Mouse (Mus musculus) MEL (cell line): Measurements from ENCODE around the gene Snd1. TPM values are rescaled to one million over a fixed set of nuclear protein-coding genes. Genes with fewer than 3 reads are reported as not detected.

ENCODE experiments used
- DNase-seq: peaks from one replicate; pipeline ENCODE4 v3.0.0; 2011; ENCODE audit warnings: low read depth, low spot score
- H3K27ac ChIP-seq: 2 replicates; pipeline ENCODE4 v1.5.1; 2012; ENCODE audit warnings: low read depth, mild to moderate bottlenecking, control low read depth, low read length, moderate library complexity; ENCODE audit not compliant: control insufficient read depth
- H3K27me3 ChIP-seq, 2 experiments: fragments of 150-350 bp in 1 of 2; sonication (generic) in 1 of 2; 2 replicates each; pipeline ENCODE4 v1.6.1; 2012; ENCODE audit warnings: low read length in 2 of 2, mild to moderate bottlenecking in 2 of 2, improper control_type of control experiment in 1 of 2, moderate library complexity in 1 of 2; ENCODE audit not compliant: insufficient read depth in 2 of 2, control insufficient read depth in 1 of 2
- H3K36me3 ChIP-seq, 2 experiments: 2 replicates each; pipeline ENCODE4 v1.6.1; 2012 to 2014; ENCODE audit warnings: low read length in 2 of 2, improper control_type of control experiment in 1 of 2, inconsistent platforms in 1 of 2, mild to moderate bottlenecking in 1 of 2; ENCODE audit not compliant: insufficient read depth in 2 of 2, control insufficient read depth in 1 of 2
- H3K4me1 ChIP-seq, 2 experiments: fragments of 150-350 bp in 1 of 2; sonication (generic) in 1 of 2; 2 replicates each; pipeline ENCODE4 v1.6.1; 2012; ENCODE audit warnings: low read length in 2 of 2, improper control_type of control experiment in 1 of 2, mild to moderate bottlenecking in 1 of 2; ENCODE audit not compliant: insufficient read depth in 2 of 2, control insufficient read depth in 1 of 2
- H3K4me3 ChIP-seq, 2 experiments: fragments of 150-350 bp in 1 of 2; sonication (generic) in 1 of 2; 2 replicates each; pipeline ENCODE4 v1.5.1; 2012; ENCODE audit warnings: low read depth in 2 of 2, low read length in 2 of 2, mild to moderate bottlenecking in 2 of 2, moderate library complexity in 2 of 2, control low read depth in 1 of 2, improper control_type of control experiment in 1 of 2; ENCODE audit not compliant: control insufficient read depth in 1 of 2, insufficient read depth in 1 of 2
- H3K79me2 ChIP-seq: 2 replicates; pipeline ENCODE4 v1.6.1; 2012; ENCODE audit warnings: mild to moderate bottlenecking, low read length, moderate library complexity; ENCODE audit not compliant: control insufficient read depth, poor library complexity, insufficient read depth
- H3K9ac ChIP-seq: 2 replicates; pipeline ENCODE4 v1.6.1; 2012; ENCODE audit warnings: low read depth, mild to moderate bottlenecking, control low read depth, low read length, moderate library complexity; ENCODE audit not compliant: control insufficient read depth, poor library complexity, severe bottlenecking
- H3K9me3 ChIP-seq: fragments of 150-350 bp; sonication (generic); replicated peaks from 2 replicates; pipeline ENCODE4 v1.6.1; 2012; ENCODE audit warnings: mild to moderate bottlenecking, low read length, improper control_type of control experiment, moderate library complexity; ENCODE audit not compliant: insufficient read depth
- CHD1 ChIP-seq: IDR thresholded peaks from 2 replicates; pipeline ENCODE4 v1.6.1; 2012; ENCODE audit warnings: low read depth, mild to moderate bottlenecking, inconsistent platforms, low read length, improper control_type of control experiment
- CHD2 ChIP-seq: IDR thresholded peaks from 2 replicates; pipeline ENCODE4 v1.6.1; 2011; ENCODE audit warnings: low read length, improper control_type of control experiment
- CTCF ChIP-seq, 3 experiments: IDR thresholded peaks in 2 of 3; conservative IDR thresholded peaks in 1 of 3; 2 replicates each; pipeline ENCODE4 v1.5.1; 2011 to 2012; ENCODE audit warnings: low read length in 3 of 3, low read depth in 2 of 3, mild to moderate bottlenecking in 2 of 3, improper control_type of control experiment in 1 of 3, inconsistent platforms in 1 of 3, mixed read lengths in 1 of 3, moderate library complexity in 1 of 3; ENCODE audit not compliant: control insufficient read depth in 1 of 3, insufficient read depth in 1 of 3, poor library complexity in 1 of 3, severe bottlenecking in 1 of 3
- ELF1 ChIP-seq: IDR thresholded peaks from 2 replicates; pipeline ENCODE4 v1.6.1; 2014; ENCODE audit warnings: low read depth, mild to moderate bottlenecking, inconsistent platforms, low read length, improper control_type of control experiment, moderate library complexity
- ETS1 ChIP-seq: IDR thresholded peaks from 2 replicates; pipeline ENCODE4 v1.6.1; 2012; ENCODE audit warnings: low read depth, mild to moderate bottlenecking, inconsistent platforms, low read length, improper control_type of control experiment, moderate library complexity
- GABPA ChIP-seq: IDR thresholded peaks from 2 replicates; pipeline ENCODE4 v1.6.1; 2012; ENCODE audit warnings: low read depth, mild to moderate bottlenecking, inconsistent platforms, low read length, improper control_type of control experiment, moderate library complexity
- GATA1 ChIP-seq: IDR thresholded peaks from 2 replicates; pipeline ENCODE4 v1.6.1; 2011; ENCODE audit warnings: low read depth, low read length, improper control_type of control experiment
- JUND ChIP-seq: IDR thresholded peaks from 2 replicates; pipeline ENCODE4 v1.6.1; 2011; ENCODE audit warnings: low read depth, mild to moderate bottlenecking, improper control_type of control experiment, low read length
- MAFK ChIP-seq: IDR thresholded peaks from 2 replicates; pipeline ENCODE4 v1.6.1; 2011; ENCODE audit warnings: low read depth, mild to moderate bottlenecking, low read length, improper control_type of control experiment, borderline replicate concordance
- MAZ ChIP-seq: IDR thresholded peaks from 2 replicates; pipeline ENCODE4 v1.6.1; 2012; ENCODE audit warnings: low read depth, mild to moderate bottlenecking, inconsistent platforms, low read length, improper control_type of control experiment
- MEF2A ChIP-seq: IDR thresholded peaks from 2 replicates; pipeline ENCODE4 v1.6.1; 2014; ENCODE audit warnings: low read depth, mild to moderate bottlenecking, inconsistent platforms, low read length, improper control_type of control experiment; ENCODE audit not compliant: poor library complexity, insufficient replicate concordance, severe bottlenecking; ENCODE audit errors: extremely low read depth
- MXI1 ChIP-seq: IDR thresholded peaks from 2 replicates; pipeline ENCODE4 v1.6.1; 2011; ENCODE audit warnings: mild to moderate bottlenecking, low read depth, low read length, improper control_type of control experiment
- MYC ChIP-seq: IDR thresholded peaks from 2 replicates; pipeline ENCODE4 v1.6.1; 2011; ENCODE audit warnings: low read depth, mild to moderate bottlenecking, low read length, improper control_type of control experiment, moderate library complexity
- POLR2A ChIP-seq, 2 experiments: IDR thresholded peaks; 2 replicates each; pipeline ENCODE4 v1.6.1; 2011 to 2012; ENCODE audit warnings: low read length in 2 of 2, mild to moderate bottlenecking in 2 of 2, control low read depth in 1 of 2, improper control_type of control experiment in 1 of 2, low read depth in 1 of 2, moderate library complexity in 1 of 2; ENCODE audit not compliant: control insufficient read depth in 1 of 2, insufficient read depth in 1 of 2, poor library complexity in 1 of 2
- POLR2AphosphoS5 ChIP-seq: IDR thresholded peaks from 2 replicates; pipeline ENCODE4 v1.6.1; 2012; ENCODE audit warnings: low read depth, borderline replicate concordance, mild to moderate bottlenecking, inconsistent platforms, low read length, moderate library complexity, mixed read lengths
- RAD21 ChIP-seq: IDR thresholded peaks from 2 replicates; pipeline ENCODE4 v1.6.1; 2011; ENCODE audit warnings: mild to moderate bottlenecking, low read depth, low read length, improper control_type of control experiment
- RCOR1 ChIP-seq: IDR thresholded peaks from 2 replicates; pipeline ENCODE4 v1.6.1; 2012; ENCODE audit warnings: low read depth, mild to moderate bottlenecking, inconsistent platforms, low read length, improper control_type of control experiment
- SMC3 ChIP-seq: IDR thresholded peaks from 2 replicates; pipeline ENCODE4 v1.6.1; 2011; ENCODE audit warnings: low read depth, low read length, improper control_type of control experiment
- TBP ChIP-seq: IDR thresholded peaks from 2 replicates; pipeline ENCODE4 v1.8.0; 2011; ENCODE audit warnings: low read depth, low read length, improper control_type of control experiment
- TCF12 ChIP-seq: IDR thresholded peaks from 2 replicates; pipeline ENCODE4 v1.6.1; 2014; ENCODE audit warnings: low read depth, mild to moderate bottlenecking, inconsistent platforms, low read length, improper control_type of control experiment, moderate library complexity
- USF2 ChIP-seq, 2 experiments: IDR thresholded peaks; 2 replicates each; pipeline ENCODE4 v1.6.1; 2011 to 2012; ENCODE audit warnings: improper control_type of control experiment in 2 of 2, low read length in 2 of 2, borderline replicate concordance in 1 of 2, inconsistent platforms in 1 of 2, low read depth in 1 of 2, mild to moderate bottlenecking in 1 of 2; ENCODE audit not compliant: insufficient read depth in 1 of 2
- ZC3H11A ChIP-seq: IDR thresholded peaks from 2 replicates; pipeline ENCODE4 v1.6.1; 2012; ENCODE audit warnings: low read depth, mild to moderate bottlenecking, inconsistent platforms, low read length, improper control_type of control experiment
- ZMIZ1 ChIP-seq: IDR thresholded peaks from 2 replicates; pipeline ENCODE4 v1.6.1; 2012; ENCODE audit warnings: low read depth, mild to moderate bottlenecking, inconsistent platforms, low read length, improper control_type of control experiment, moderate library complexity
- ZNF384 ChIP-seq: IDR thresholded peaks from 2 replicates; pipeline ENCODE4 v1.6.1; 2012; ENCODE audit warnings: low read depth, mild to moderate bottlenecking, inconsistent platforms, low read length, improper control_type of control experiment
- polyA plus RNA-seq, 2 experiments: library from polyadenylated mRNA; stranded (reverse) in 1 of 2; unstranded in 1 of 2; fragments of >175 nt in 1 of 2; fragments of >200 nt in 1 of 2; gene quantifications; 2 replicates each; pipeline versions ENCODE4 v1.2.1 to v1.2.4; 2012; ENCODE audit warnings: low replicate concordance in 2 of 2, low read depth in 1 of 2; ENCODE audit not compliant: insufficient read length in 2 of 2, insufficient read depth in 1 of 2, missing spikeins in 1 of 2
- total RNA-seq: library from RNA; depleted of rRNA; stranded (reverse); fragments of 300-350 nt; gene quantifications from 2 replicates; pipeline ENCODE4 v1.2.3, GENCODE M21; 2012

Gene Snd1
- total and polyA plus RNA-seq, 3 experiments: 192 to 280 TPM; not detected in 1

- TF ChIP-seq RCOR1 (no peak), USF2 (IDR thresholded peaks at IDR 0.05; ENCODE audit: borderline replicate concordance in 1 of 2, insufficient read depth in 1 of 2, low read depth in 1 of 2, low read length in 2 of 2) (no peak), CHD2 (no peak), ZNF384 (no peak), GATA1 (no peak), CTCF (IDR thresholded peaks at IDR 0.05 in 2 of 3, conservative IDR thresholded peaks at IDR 0.05 in 1 of 3; ENCODE audit: control insufficient read depth in 1 of 3, insufficient read depth in 1 of 3, low read depth in 2 of 3, low read length in 3 of 3, poor library complexity in 1 of 3, severe bottlenecking in 1 of 3) (no peak), ZC3H11A (no peak), POLR2AphosphoS5 (no peak), POLR2A (IDR thresholded peaks at IDR 0.05; ENCODE audit: control insufficient read depth in 1 of 2, insufficient read depth in 1 of 2, low read depth in 1 of 2, low read length in 2 of 2, poor library complexity in 1 of 2) (no peak), MYC (no peak), MAFK (no peak), ETS1 (no peak), ELF1 (no peak), RAD21 (no peak), MAZ (no peak), GABPA (no peak), MEF2A (no peak)
- Histone ChIP-seq H3K36me3 (peaks cover 0 to 30% of the 10 kb centered on the region in 2 experiments; a peak in 2 of 4 replicates), H3K4me1 (no peaks in the 10 kb centered on the region), H3K4me3 (no peak overlapping the region), H3K79me2 (no peaks in the 10 kb centered on the region), H3K27me3 (no peaks in the 10 kb centered on the region), H3K9ac (no peak overlapping the region), H3K27ac (no peak overlapping the region), H3K9me3 (no peaks in the 10 kb centered on the region)
- DNase-seq: no peak
These were observed 321.0 kb downstream of the Snd1 start for GRCm38 (mm10) chr6:28795792-28796515.

- H3K27ac ChIP-seq: no peak overlapping the region
- no peaks in the 10 kb centered on the region for H3K27me3 ChIP-seq
These were observed 324.9 kb downstream of the Snd1 start for GRCm38 (mm10) chr6:28799818-28800217.

More at GRCm38 (mm10) chr6:28799818-28800217, 324.9 kb downstream of the Snd1 start:
- H3K36me3 ChIP-seq: peaks cover 0 to 26% of the 10 kb centered on the region in 2 experiments; a peak in 2 of 4 replicates
- H3K4me1 ChIP-seq: no peaks in the 10 kb centered on the region
- no peak overlapping the region for H3K4me3 ChIP-seq
- no peaks in the 10 kb centered on the region for H3K79me2 ChIP-seq
- no peak for DNase-seq
- no peak for TF ChIP-seq ZMIZ1
- no peak for TF ChIP-seq MAZ
- TF ChIP-seq GABPA: no peak
- no peak for TF ChIP-seq ZC3H11A
- TF ChIP-seq TCF12: no peak
- TF ChIP-seq MXI1: no peak
- no peak for TF ChIP-seq MEF2A
- no peak for TF ChIP-seq JUND
- no peak for TF ChIP-seq MAFK
- no peak for TF ChIP-seq ZNF384
- TF ChIP-seq CHD1: no peak
- no peak for TF ChIP-seq SMC3
- no peak for TF ChIP-seq MYC
- no peak for TF ChIP-seq POLR2AphosphoS5
- no peak for TF ChIP-seq TBP
- no peak overlapping the region for H3K9ac ChIP-seq
- no peaks in the 10 kb centered on the region for H3K9me3 ChIP-seq
